Mouse (Mus musculus) frontal cortex, postnatal 25 days (tissue): ENCODE results near the gene Wiz.

Experiments used
- DNase-seq, 2 experiments: peaks; one replicate each; pipeline ENCODE4 v3.0.0; 2022; ENCODE audit warnings: low spot score in 2 of 2

Gene Wiz

GRCm38 (mm10) chr17:32349851-32350381, 39.3 kb downstream of the Wiz start:
- DNase-seq: no peak

- no peak for DNase-seq
Observed at GRCm38 (mm10) chr17:32349037-32349732, 40.1 kb downstream of the Wiz start.

GRCm38 (mm10) chr17:32348406-32348805, 40.8 kb downstream of the Wiz start:
- no peak for DNase-seq

GRCm38 (mm10) chr17:32341102-32341501, 48.1 kb downstream of the Wiz start:
- no peak for DNase-seq

GRCm38 (mm10) chr17:32340110-32340509, 49.1 kb downstream of the Wiz start:
- DNase-seq: no peak

GRCm38 (mm10) chr17:32335869-32336268, 53.4 kb downstream of the Wiz start:
- DNase-seq: no peak

GRCm38 (mm10) chr17:32334921-32335320, 54.3 kb downstream of the Wiz start:
- no peak for DNase-seq

GRCm38 (mm10) chr17:32333675-32334303, 55.5 kb downstream of the Wiz start:
- DNase-seq: no peak

- no peak for DNase-seq
Observed at GRCm38 (mm10) chr17:32327501-32327900, 61.7 kb downstream of the Wiz start.

- no peak for DNase-seq
Observed at GRCm38 (mm10) chr17:32322809-32323208, 66.4 kb downstream of the Wiz start.

- peak in 1 of 2 experiments; percentile 13 for DNase-seq
Observed at GRCm38 (mm10) chr17:32321836-32322235, 67.4 kb downstream of the Wiz start.

- no peak for DNase-seq
Observed at GRCm38 (mm10) chr17:32321390-32321734, 67.9 kb downstream of the Wiz start.

- peak; percentile 97 to 98 for DNase-seq
Observed at GRCm38 (mm10) chr17:32320597-32321389, 68.4 kb downstream of the Wiz start, which contains the start of gene Akap8. Akap8 (minus strand) TSS chr17:32321238.

GRCm38 (mm10) chr17:32319950-32320349, 69.3 kb downstream of the Wiz start:
- DNase-seq: no peak

- DNase-seq: no peak
Observed at GRCm38 (mm10) chr17:32317708-32318107, 71.5 kb downstream of the Wiz start.

GRCm38 (mm10) chr17:32317032-32317431, 72.2 kb downstream of the Wiz start:
- no peak for DNase-seq

GRCm38 (mm10) chr17:32315560-32315959, 73.7 kb downstream of the Wiz start:
- no peak for DNase-seq

- no peak for DNase-seq
Observed at GRCm38 (mm10) chr17:32313892-32314291, 75.3 kb downstream of the Wiz start.

- DNase-seq: no peak
Observed at GRCm38 (mm10) chr17:32312801-32313200, 76.4 kb downstream of the Wiz start.

GRCm38 (mm10) chr17:32307963-32308362, 81.3 kb downstream of the Wiz start:
- no peak for DNase-seq
